Mouse (Mus musculus): ENCODE data around the gene Pde4b.

DNA sequence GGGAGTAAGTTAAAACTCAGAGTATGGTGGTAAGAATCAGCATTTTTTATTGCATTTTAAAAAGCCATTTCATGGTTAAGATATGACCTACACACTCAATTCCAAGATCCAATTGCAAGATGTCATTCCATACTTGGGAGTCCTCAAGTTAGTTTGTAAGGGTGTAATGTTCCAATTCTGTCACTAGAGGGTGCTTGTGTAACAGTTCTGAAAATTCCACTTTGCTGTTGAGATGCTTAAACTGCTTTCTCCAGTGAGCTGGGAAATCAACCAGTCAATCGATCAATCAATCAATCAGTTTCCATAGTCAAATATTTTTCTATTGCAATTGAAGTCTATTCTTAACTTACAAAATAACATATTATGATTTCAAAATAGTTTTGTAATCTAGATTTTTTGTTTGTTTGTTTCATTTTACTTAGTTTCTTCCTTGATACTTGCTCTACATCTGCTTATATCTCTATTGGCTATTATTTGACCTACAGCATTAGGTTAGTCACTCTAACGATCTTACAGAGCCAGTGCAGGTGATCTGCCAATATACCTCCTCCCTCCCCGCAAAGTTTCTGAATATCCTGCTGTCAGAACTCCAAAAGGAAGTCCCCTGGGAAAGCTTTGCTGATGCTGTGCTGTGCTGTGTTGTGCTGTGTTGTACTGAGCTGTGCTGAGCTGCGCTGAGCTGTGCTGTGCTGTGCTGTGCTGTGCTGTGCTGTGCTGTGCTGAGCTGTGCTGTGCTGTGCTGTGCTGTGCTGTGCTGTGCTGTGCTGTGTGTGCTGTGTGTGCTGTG, 406.2 kb downstream of the Pde4b start:
- TF ChIP-seq CTCF (IDR thresholded peaks at IDR 0.05; ENCODE audit: borderline replicate concordance, insufficient read depth, low read length) (no peak), POLR2A (IDR thresholded peaks at IDR 0.05; ENCODE audit: low read depth, low read length) (no peak)
